Mouse (Mus musculus): ENCODE data around the gene Saysd1. TPM values are rescaled to one million over a fixed set of nuclear protein-coding genes. Genes with fewer than 3 reads are reported as not detected.

The Saysd1 gene
- polyA plus RNA-seq, 1 experiment from 2014 or later, result 18.4 TPM

- 95% methylated on average over 1 of the region's 1 CpGs for WGBS
- no peak for ATAC-seq
- Histone ChIP-seq H3K4me3 (ENCODE audit: low read depth, low read length) (no peak overlapping the region), H3K9me3 (replicated peaks; ENCODE audit: control insufficient read depth, low read length) (no peaks in the 10 kb centered on the region), H3K27me3 (replicated peaks; ENCODE audit: control insufficient read depth, insufficient read depth, low read length) (no peaks in the 10 kb centered on the region), H3K27ac (ENCODE audit: low read depth, low read length) (no peak overlapping the region), H3K9ac (ENCODE audit: low read length) (no peak overlapping the region), H3K4me1 (ENCODE audit: control insufficient read depth, insufficient read depth, low read length) (peaks cover 11% of the 10 kb centered on the region), H3K4me2 (ENCODE audit: low read length) (no peak overlapping the region), H3K36me3 (ENCODE audit: control insufficient read depth, insufficient read depth, low read length) (no peaks in the 10 kb centered on the region)
- DNase-seq (ENCODE audit: low spot score), result no peak
Observed at GRCm38 (mm10) chr14:20081084-20081483, 57.2 kb downstream of the Saysd1 start.

- ATAC-seq (no peak), DNase-seq (ENCODE audit: low spot score) (no peak)
- H3K9me3 ChIP-seq (replicated peaks; ENCODE audit: control insufficient read depth, low read length), result no peaks in the 10 kb centered on the region
- WGBS, result 88% methylated on average over 6 of the region's 6 CpGs
- no peak overlapping the region for H3K4me3 ChIP-seq (ENCODE audit: low read depth, low read length)
- H3K4me2 ChIP-seq (ENCODE audit: low read length), result no peak overlapping the region
- no peak overlapping the region for H3K27ac ChIP-seq (ENCODE audit: low read depth, low read length)
- H3K4me1 ChIP-seq (ENCODE audit: control insufficient read depth, insufficient read depth, low read length), result peaks cover 7% of the 10 kb centered on the region
- no peak overlapping the region for H3K9ac ChIP-seq (ENCODE audit: low read length)
- no peaks in the 10 kb centered on the region for H3K36me3 ChIP-seq (ENCODE audit: control insufficient read depth, insufficient read depth, low read length)
- no peaks in the 10 kb centered on the region for H3K27me3 ChIP-seq (replicated peaks; ENCODE audit: control insufficient read depth, insufficient read depth, low read length)
Observed at GRCm38 (mm10) chr14:20077181-20077580, 61.2 kb downstream of the Saysd1 start.

DNA sequence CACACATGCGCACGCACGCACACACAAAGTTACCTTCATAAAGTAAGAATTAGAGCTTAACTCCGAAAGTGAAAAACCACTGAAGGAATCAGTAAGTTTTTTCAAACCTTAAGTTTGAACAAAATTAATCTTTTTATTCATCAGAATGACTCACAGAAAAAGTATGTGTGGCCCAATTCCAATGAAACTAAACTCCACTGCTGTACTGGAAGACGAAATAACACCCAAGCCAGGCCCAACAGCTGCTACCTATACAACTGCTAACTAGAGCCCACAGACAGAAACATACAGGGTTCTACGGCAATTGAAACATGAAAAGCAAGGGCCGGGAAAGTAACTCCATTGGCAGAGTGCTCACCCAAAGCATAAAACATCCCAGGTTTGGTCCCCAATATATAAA lies 62.8 kb downstream of the Saysd1 start:
- 91% methylated on average over 7 of the region's 7 CpGs for WGBS
- Histone ChIP-seq H3K4me3 (ENCODE audit: low read depth, low read length) (no peak overlapping the region), H3K27me3 (replicated peaks; ENCODE audit: control insufficient read depth, insufficient read depth, low read length) (no peaks in the 10 kb centered on the region), H3K9ac (ENCODE audit: low read length) (no peak overlapping the region), H3K4me2 (ENCODE audit: low read length) (no peak overlapping the region), H3K4me1 (ENCODE audit: control insufficient read depth, insufficient read depth, low read length) (no peaks in the 10 kb centered on the region), H3K9me3 (replicated peaks; ENCODE audit: control insufficient read depth, low read length) (no peaks in the 10 kb centered on the region), H3K27ac (ENCODE audit: low read depth, low read length) (no peak overlapping the region), H3K36me3 (ENCODE audit: control insufficient read depth, insufficient read depth, low read length) (no peaks in the 10 kb centered on the region)
- ATAC-seq, result no peak
- no peak for DNase-seq (ENCODE audit: low spot score)

DNA sequence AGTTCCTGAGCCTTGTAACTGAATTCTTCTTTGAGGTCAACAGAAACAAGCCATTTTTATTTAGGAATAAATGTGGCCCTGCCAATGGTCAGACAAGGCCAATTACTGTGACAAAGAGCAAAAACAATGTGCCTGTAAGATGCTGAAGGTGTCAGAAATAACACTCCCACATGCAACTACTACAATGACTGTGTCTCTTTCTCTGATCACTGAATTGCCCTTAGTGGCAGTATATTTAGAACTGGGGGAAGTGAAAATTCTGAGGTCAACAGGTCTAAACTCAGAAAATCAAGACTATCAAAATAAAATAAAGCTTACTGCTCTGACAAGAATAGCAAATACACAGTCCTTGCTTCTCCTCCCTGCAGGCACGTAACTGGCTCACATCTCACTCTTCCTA lies 63.6 kb downstream of the Saysd1 start:
- Histone ChIP-seq H3K4me2 (ENCODE audit: low read length) (no peak overlapping the region), H3K9me3 (replicated peaks; ENCODE audit: control insufficient read depth, low read length) (no peaks in the 10 kb centered on the region), H3K27me3 (replicated peaks; ENCODE audit: control insufficient read depth, insufficient read depth, low read length) (no peaks in the 10 kb centered on the region), H3K4me1 (ENCODE audit: control insufficient read depth, insufficient read depth, low read length) (no peaks in the 10 kb centered on the region), H3K9ac (ENCODE audit: low read length) (no peak overlapping the region), H3K36me3 (ENCODE audit: control insufficient read depth, insufficient read depth, low read length) (no peaks in the 10 kb centered on the region), H3K27ac (ENCODE audit: low read depth, low read length) (no peak overlapping the region), H3K4me3 (ENCODE audit: low read depth, low read length) (no peak overlapping the region)
- WGBS, result 70% methylated on average over 1 of the region's 1 CpGs
- no peak for ATAC-seq
- DNase-seq (ENCODE audit: low spot score), result no peak

GRCm38 (mm10) chr14:20070629-20071028 lies 67.7 kb downstream of the Saysd1 start:
- peak; percentile 49; the same call in 1 of the 2 replicates for ATAC-seq
- DNase-seq (ENCODE audit: low spot score), result peak; percentile 52
- Histone ChIP-seq H3K9me3 (replicated peaks; ENCODE audit: control insufficient read depth, low read length) (no peaks in the 10 kb centered on the region), H3K27ac (ENCODE audit: low read depth, low read length) (no peak overlapping the region), H3K27me3 (replicated peaks; ENCODE audit: control insufficient read depth, insufficient read depth, low read length) (no peaks in the 10 kb centered on the region), H3K4me3 (ENCODE audit: low read depth, low read length) (no peak overlapping the region), H3K9ac (ENCODE audit: low read length) (no peak overlapping the region), H3K4me1 (ENCODE audit: control insufficient read depth, insufficient read depth, low read length) (no peaks in the 10 kb centered on the region), H3K4me2 (ENCODE audit: low read length) (no peak overlapping the region), H3K36me3 (ENCODE audit: control insufficient read depth, insufficient read depth, low read length) (no peaks in the 10 kb centered on the region)

DNA sequence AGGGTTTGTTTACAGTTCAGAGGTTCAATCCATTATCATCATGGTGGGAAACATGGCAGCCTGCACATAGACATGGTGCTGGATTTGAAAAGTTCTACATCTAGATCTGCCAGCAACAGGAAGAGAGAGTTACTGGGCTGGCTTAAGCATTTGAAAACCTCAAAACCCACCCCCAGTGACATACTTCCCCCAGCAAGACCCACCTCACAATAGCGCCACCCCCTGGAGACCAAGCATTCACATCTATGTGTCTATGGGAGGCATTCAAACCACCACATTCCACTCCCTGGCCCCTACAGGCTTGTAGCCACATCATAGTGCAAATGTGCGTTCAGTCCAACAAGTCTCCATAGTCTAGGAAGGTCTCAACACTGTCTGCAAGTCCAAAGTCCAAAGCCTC lies 70.0 kb downstream of the Saysd1 start:
- no peak overlapping the region for H3K9ac ChIP-seq (ENCODE audit: low read length)
- H3K36me3 ChIP-seq (ENCODE audit: control insufficient read depth, insufficient read depth, low read length), result no peaks in the 10 kb centered on the region
- ATAC-seq, result no peak
- no peak overlapping the region for H3K4me2 ChIP-seq (ENCODE audit: low read length)
- no peaks in the 10 kb centered on the region for H3K4me1 ChIP-seq (ENCODE audit: control insufficient read depth, insufficient read depth, low read length)
- H3K9me3 ChIP-seq (replicated peaks; ENCODE audit: control insufficient read depth, low read length), result no peaks in the 10 kb centered on the region
- DNase-seq (ENCODE audit: low spot score), result no peak
- WGBS, result 96% methylated on average over 2 of the region's 2 CpGs
- no peaks in the 10 kb centered on the region for H3K27me3 ChIP-seq (replicated peaks; ENCODE audit: control insufficient read depth, insufficient read depth, low read length)
- H3K27ac ChIP-seq (ENCODE audit: low read depth, low read length), result no peak overlapping the region
- no peak overlapping the region for H3K4me3 ChIP-seq (ENCODE audit: low read depth, low read length)

GRCm38 (mm10) chr14:20067293-20068074 lies 70.8 kb downstream of the Saysd1 start:
- Histone ChIP-seq H3K4me2 (ENCODE audit: low read length) (no peak overlapping the region), H3K9ac (ENCODE audit: low read length) (peak overlapping the region; percentile 29; the same call in 1 of the 2 replicates), H3K27me3 (replicated peaks; ENCODE audit: control insufficient read depth, insufficient read depth, low read length) (no peaks in the 10 kb centered on the region), H3K4me1 (ENCODE audit: control insufficient read depth, insufficient read depth, low read length) (no peaks in the 10 kb centered on the region), H3K9me3 (replicated peaks; ENCODE audit: control insufficient read depth, low read length) (no peaks in the 10 kb centered on the region), H3K36me3 (ENCODE audit: control insufficient read depth, insufficient read depth, low read length) (no peaks in the 10 kb centered on the region), H3K27ac (ENCODE audit: low read depth, low read length) (no peak overlapping the region), H3K4me3 (ENCODE audit: low read depth, low read length) (no peak overlapping the region)
- 42% methylated on average over 18 of the region's 18 CpGs for WGBS
- DNase-seq (ENCODE audit: low spot score) (peak; percentile 93), ATAC-seq (peak; percentile 76; the same call in 1 of the 2 replicates)

GRCm38 (mm10) chr14:20064771-20065170 lies 73.6 kb downstream of the Saysd1 start:
- Histone ChIP-seq H3K4me1 (ENCODE audit: control insufficient read depth, insufficient read depth, low read length) (no peaks in the 10 kb centered on the region), H3K27me3 (replicated peaks; ENCODE audit: control insufficient read depth, insufficient read depth, low read length) (no peaks in the 10 kb centered on the region), H3K9me3 (replicated peaks; ENCODE audit: control insufficient read depth, low read length) (no peaks in the 10 kb centered on the region), H3K4me3 (ENCODE audit: low read depth, low read length) (no peak overlapping the region), H3K27ac (ENCODE audit: low read depth, low read length) (no peak overlapping the region), H3K9ac (ENCODE audit: low read length) (no peak overlapping the region), H3K36me3 (ENCODE audit: control insufficient read depth, insufficient read depth, low read length) (no peaks in the 10 kb centered on the region), H3K4me2 (ENCODE audit: low read length) (no peak overlapping the region)
- ATAC-seq (no peak), DNase-seq (ENCODE audit: low spot score) (no peak)

- H3K27me3 ChIP-seq (replicated peaks; ENCODE audit: control insufficient read depth, insufficient read depth, low read length), result no peaks in the 10 kb centered on the region
- ATAC-seq, result peak; percentile 62
- WGBS, result 12% methylated on average over 2 of the region's 2 CpGs
- DNase-seq (ENCODE audit: low spot score), result no peak
- no peaks in the 10 kb centered on the region for H3K9me3 ChIP-seq (replicated peaks; ENCODE audit: control insufficient read depth, low read length)
- H3K9ac ChIP-seq (ENCODE audit: low read length), result no peak overlapping the region
- no peaks in the 10 kb centered on the region for H3K36me3 ChIP-seq (ENCODE audit: control insufficient read depth, insufficient read depth, low read length)
- H3K4me2 ChIP-seq (ENCODE audit: low read length), result no peak overlapping the region
- H3K27ac ChIP-seq (ENCODE audit: low read depth, low read length), result peak overlapping the region; percentile 72; the same call in 1 of the 2 replicates
- peaks cover 11% of the 10 kb centered on the region for H3K4me1 ChIP-seq (ENCODE audit: control insufficient read depth, insufficient read depth, low read length)
- H3K4me3 ChIP-seq (ENCODE audit: low read depth, low read length), result no peak overlapping the region
Observed at GRCm38 (mm10) chr14:20048481-20048835, 89.9 kb downstream of the Saysd1 start.

Data from forebrain, embryonic 14.5 days (tissue).